Comparison of ENCODE assay signal across 29 mouse cellular contexts in genomic region chr1:120066159-120066558, GRCm38 (mm10). TPM values are rescaled to one million over a fixed set of nuclear protein-coding genes. Genes with fewer than 3 reads are reported as not detected.
DNase-seq lines count a peak whose midpoint lies in the region; ATAC-seq and TF ChIP-seq lines count a peak whose summit lies in the region.
"Had no signal": no experiment of that assay in that cellular context is flagged by ENCODE, and none has a peak within 500 bp of the region (broad histone marks: within the 10 kb centered on the region; RNA-seq: fewer than 3 reads in every experiment).

No protein-coding gene starts in this region.

- H3K4me2 ChIP-seq in intestine, embryonic 15.5 days (replicated peaks), result no peak overlapping the region
- no peak overlapping the region for H3K4me2 ChIP-seq in liver, embryonic 11.5 days
- 0 out of 2 replicates have a peak overlapping the region, but pooled peaks have one; percentile 3 for H3K4me2 ChIP-seq in liver, embryonic 16.5 days (ENCODE audit: low read depth, low read length)
- H3K4me2 ChIP-seq: hindbrain, embryonic 15.5 days; limb, embryonic 13.5 days; lung, embryonic 14.5 days; midbrain, embryonic 15.5 days; neural tube, embryonic 15.5 days; stomach, embryonic 15.5 days had no signal

- H3K27ac ChIP-seq in intestine, embryonic 15.5 days, result no peak overlapping the region
- H3K27ac ChIP-seq in liver, embryonic 11.5 days (ENCODE audit: low read depth, low read length), result peak overlapping the region; percentile 61; the same call in 1 of the 2 replicates
- peak overlapping the region; percentile 69 for H3K27ac ChIP-seq in liver, embryonic 16.5 days (ENCODE audit: low read length)
- no peak overlapping the region for H3K27ac ChIP-seq in left cerebral cortex, adult 2 months
- H3K27ac ChIP-seq: hindbrain, embryonic 10.5 days; hindbrain, embryonic 15.5 days; limb, embryonic 13.5 days; midbrain, embryonic 10.5 days; midbrain, embryonic 15.5 days; neural tube, embryonic 15.5 days; stomach, embryonic 15.5 days had no signal

- H3K9ac ChIP-seq in intestine, embryonic 15.5 days, result no peak overlapping the region
- no peak overlapping the region for H3K9ac ChIP-seq in liver, embryonic 11.5 days (ENCODE audit: low read depth, low read length)
- H3K9ac ChIP-seq in liver, embryonic 16.5 days (ENCODE audit: low read depth, low read length), result peak overlapping the region; percentile 3; the same call in 1 of the 2 replicates
- H3K9ac ChIP-seq: hindbrain, embryonic 15.5 days; limb, embryonic 13.5 days; lung, embryonic 14.5 days; midbrain, embryonic 15.5 days; neural tube, embryonic 15.5 days; stomach, embryonic 15.5 days had no signal

- peaks cover 5% of the 10 kb centered on the region; the same call in 1 of the 2 replicates for H3K4me1 ChIP-seq in intestine, embryonic 15.5 days (replicated peaks)
- H3K4me1 ChIP-seq in liver, embryonic 11.5 days (replicated peaks; ENCODE audit: control insufficient read depth, insufficient read depth, low read length), result peaks cover 2% of the 10 kb centered on the region; the same call in 1 of the 2 replicates
- H3K4me1 ChIP-seq in liver, embryonic 16.5 days (ENCODE audit: control insufficient read depth, low read depth, low read length), result peaks cover 4% of the 10 kb centered on the region
- H3K4me1 ChIP-seq: hindbrain, embryonic 15.5 days; limb, embryonic 13.5 days; midbrain, embryonic 10.5 days; midbrain, embryonic 15.5 days; neural tube, embryonic 15.5 days had no signal

- ATAC-seq in intestine, embryonic 15.5 days, result peak; percentile 51
- ATAC-seq in liver, embryonic 11.5 days (replicated peaks; ENCODE audit: low FRiP score), result 0 out of 2 replicates have a peak, but pooled peaks have one; percentile 23
- ATAC-seq in liver, embryonic 16.5 days (ENCODE audit: low read depth), result peak; percentile 68
- ATAC-seq: forebrain, embryonic 16.5 days; midbrain, embryonic 15.5 days; Patski had no signal

- WGBS in intestine, embryonic 15.5 days, result 61% methylated on average over 8 of the region's 8 CpGs
- WGBS in liver, embryonic 11.5 days, result 74% methylated on average over 8 of the region's 8 CpGs
- WGBS in liver, embryonic 16.5 days (ENCODE audit: insufficient replicate concordance), result 50% methylated on average over 8 of the region's 8 CpGs

- no peak for TF ChIP-seq CTCF in left cerebral cortex, adult 2 months (IDR thresholded peaks at IDR 0.05)

- no peak overlapping the region for H3K4me3 ChIP-seq in intestine, embryonic 15.5 days (replicated peaks)
- no peak overlapping the region for H3K4me3 ChIP-seq in liver, embryonic 11.5 days (ENCODE audit: low read depth, low read length)
- no peak overlapping the region for H3K4me3 ChIP-seq in liver, embryonic 16.5 days (ENCODE audit: low read depth, low read length)
- no peak overlapping the region for H3K4me3 ChIP-seq in left cerebral cortex, adult 2 months
- H3K4me3 ChIP-seq: erythroblast, embryonic 14.5 days; hindbrain, embryonic 10.5 days; hindbrain, embryonic 15.5 days; limb, embryonic 13.5 days; midbrain, embryonic 10.5 days; midbrain, embryonic 15.5 days; neural tube, embryonic 15.5 days; stomach, embryonic 15.5 days had no signal

- intact Hi-C loops in left cerebral cortex, adult 2 months (cut with DNase I), result no loop called here

- H3K27me3 ChIP-seq in intestine, embryonic 15.5 days (replicated peaks), result no peaks in the 10 kb centered on the region
- H3K27me3 ChIP-seq in liver, embryonic 11.5 days (replicated peaks; ENCODE audit: control insufficient read depth, insufficient read depth, low read length), result no peaks in the 10 kb centered on the region
- H3K27me3 ChIP-seq in liver, embryonic 16.5 days (ENCODE audit: control insufficient read depth, insufficient read depth, low read depth, low read length), result no peaks in the 10 kb centered on the region
- H3K27me3 ChIP-seq: hindbrain, embryonic 15.5 days; midbrain, embryonic 15.5 days; neural tube, embryonic 15.5 days; Patski; stomach, embryonic 15.5 days had no signal

- H3K9me3 ChIP-seq in intestine, embryonic 15.5 days, result no peaks in the 10 kb centered on the region
- no peaks in the 10 kb centered on the region for H3K9me3 ChIP-seq in liver, embryonic 11.5 days (ENCODE audit: control insufficient read depth, low read length)
- H3K9me3 ChIP-seq in liver, embryonic 16.5 days (replicated peaks; ENCODE audit: control insufficient read depth, low read length), result no peaks in the 10 kb centered on the region
- H3K9me3 ChIP-seq: hindbrain, embryonic 10.5 days; hindbrain, embryonic 15.5 days; limb, embryonic 13.5 days; midbrain, embryonic 10.5 days; midbrain, embryonic 15.5 days; neural tube, embryonic 15.5 days; stomach, embryonic 15.5 days had no signal

- no peaks in the 10 kb centered on the region for H3K36me3 ChIP-seq in intestine, embryonic 15.5 days
- no peaks in the 10 kb centered on the region for H3K36me3 ChIP-seq in liver, embryonic 11.5 days (ENCODE audit: control insufficient read depth, insufficient read depth, low read length)
- H3K36me3 ChIP-seq in liver, embryonic 16.5 days (ENCODE audit: control insufficient read depth, insufficient read depth), result no peaks in the 10 kb centered on the region
- H3K36me3 ChIP-seq: hindbrain, embryonic 10.5 days; hindbrain, embryonic 15.5 days; limb, embryonic 13.5 days; midbrain, embryonic 10.5 days; midbrain, embryonic 15.5 days; neural tube, embryonic 15.5 days; stomach, embryonic 15.5 days had no signal

- peak; percentile 76 for DNase-seq in kidney, adult 9 months
- no peak for DNase-seq in kidney, postnatal 10 days
- DNase-seq in liver, embryonic 11.5 days (ENCODE audit: low spot score), result no peak
- DNase-seq in lung, postnatal 25 days (ENCODE audit: low spot score), result no peak
- no peak for DNase-seq in left cerebral cortex, adult 2 months (ENCODE audit: extremely low spot score in 1 of 2, low spot score in 2 of 2)
- no peak for DNase-seq in cerebellum, adult 9-11 months
- DNase-seq: adrenal gland, postnatal 10 days; cerebellum, adult 11-12 months; cerebellum, postnatal 10 days; heart, postnatal 14 days; lung, embryonic 14.5 days; lung, postnatal 14 days; retina, postnatal 1 day; right cerebral cortex, postnatal 14 days had no signal

RNA-seq across cellular contexts. Expression of gene Tmem37, which starts 7.7 kb away (rescaled TPM):
- polyA plus RNA-seq in intestine, embryonic 15.5 days (2015; fragmentation: Nextera tagmentation; extraction: Ambion mirVana), result 51.3 and 66.1 TPM in 2 replicates
- 39.7 and 40.7 TPM in 2 replicates for polyA plus RNA-seq in liver, embryonic 11.5 days (2014; fragmentation: Nextera tagmentation; extraction: Ambion mirVana)
- 89.2 and 94.7 TPM in 2 replicates for polyA plus RNA-seq in liver, embryonic 16.5 days (2015; fragmentation: Nextera tagmentation; extraction: Ambion mirVana)
- 1 to 10 TPM; 1.6 to 2.5 TPM for total RNA-seq in left cerebral cortex, adult 2 months (2021)

RNA-seq across cellular contexts. Expression of gene Dbi, which starts 54.7 kb away (rescaled TPM):
- polyA plus RNA-seq in intestine, embryonic 15.5 days (2015; fragmentation: Nextera tagmentation; extraction: Ambion mirVana), result 1,422 and 1,510 TPM in 2 replicates
- polyA plus RNA-seq in liver, embryonic 11.5 days (2014; fragmentation: Nextera tagmentation; extraction: Ambion mirVana), result 541 and 569 TPM in 2 replicates
- polyA plus RNA-seq in liver, embryonic 16.5 days (2015; fragmentation: Nextera tagmentation; extraction: Ambion mirVana), result 1,140 and 1,165 TPM in 2 replicates
- 100 to 1,000 TPM; 202 to 252 TPM for total RNA-seq in left cerebral cortex, adult 2 months (2021)

RNA-seq across cellular contexts. Expression of gene 3110009E18Rik, which starts 54.8 kb away (rescaled TPM):
- polyA plus RNA-seq in intestine, embryonic 15.5 days (2015; fragmentation: Nextera tagmentation; extraction: Ambion mirVana), result 15.6 and 18.4 TPM in 2 replicates
- polyA plus RNA-seq in liver, embryonic 11.5 days (2014; fragmentation: Nextera tagmentation; extraction: Ambion mirVana), result 23.5 and 24.3 TPM in 2 replicates
- polyA plus RNA-seq in liver, embryonic 16.5 days (2015; fragmentation: Nextera tagmentation; extraction: Ambion mirVana), result 4.8 and 6.5 TPM in 2 replicates
- 1 to 10 TPM; 6.3 to 6.8 TPM for total RNA-seq in left cerebral cortex, adult 2 months (2021)
- polyA plus RNA-seq: erythroblast, embryonic 14.5 days had no signal

RNA-seq across cellular contexts. Expression of gene Sctr, which starts 59.5 kb away (rescaled TPM):
- 0.72 and 0.90 TPM in 2 replicates for polyA plus RNA-seq in intestine, embryonic 15.5 days (2015; fragmentation: Nextera tagmentation; extraction: Ambion mirVana)
- not detected in 2 replicates for polyA plus RNA-seq in liver, embryonic 11.5 days (2014; fragmentation: Nextera tagmentation; extraction: Ambion mirVana)
- polyA plus RNA-seq in liver, embryonic 16.5 days (2015; fragmentation: Nextera tagmentation; extraction: Ambion mirVana), result 0.05 TPM in 1 of 2 replicates, not detected in the other
- under 1 TPM; 0.43 to 0.77 TPM for total RNA-seq in left cerebral cortex, adult 2 months (2021)
- total RNA-seq: common myeloid progenitor, adult 5-6 weeks; megakaryocyte progenitor cell, adult 5-6 weeks; MEL had no signal
- polyA plus RNA-seq: erythroblast, embryonic 14.5 days had no signal

Comparison
In these comparisons a context has a peak if more than half of its experiments do, and no peak if none do; other contexts are left out.
1. H3K27ac ChIP-seq: peak in liver, embryonic 11.5 days (single experiment) and liver, embryonic 16.5 days (single experiment); none in intestine, embryonic 15.5 days (single experiment) and left cerebral cortex, adult 2 months (single experiment).
2. Peak in every context shown above with its lines, with median percentiles within 50 percentile points of each other: ATAC-seq.